Mouse (Mus musculus): Measurements from ENCODE around the gene Gpr108.

Gpr108 gene

GRCm38 (mm10) chr17:57245311-57245929, 2.8 kb downstream of the Gpr108 start:
- no peak for DNase-seq (ENCODE audit: low read depth, low spot score)

GRCm38 (mm10) chr17:57243650-57244370, 4.4 kb downstream of the Gpr108 start:
- DNase-seq (ENCODE audit: low read depth, low spot score), result no peak

GRCm38 (mm10) chr17:57237181-57237580, 11.1 kb downstream of the Gpr108 start:
- no peak for DNase-seq (ENCODE audit: low read depth, low spot score)

GRCm38 (mm10) chr17:57235803-57236202, 12.4 kb downstream of the Gpr108 start:
- no peak for DNase-seq (ENCODE audit: low read depth, low spot score)

GRCm38 (mm10) chr17:57234254-57234928, 13.9 kb downstream of the Gpr108 start:
- DNase-seq (ENCODE audit: low read depth, low spot score), result no peak

- no peak for DNase-seq (ENCODE audit: low read depth, low spot score)
These were observed 15.2 kb downstream of the Gpr108 start for GRCm38 (mm10) chr17:57233038-57233437.

GRCm38 (mm10) chr17:57232200-57232599, 16.0 kb downstream of the Gpr108 start:
- DNase-seq (ENCODE audit: low read depth, low spot score), result no peak

- peak; percentile 81 for DNase-seq (ENCODE audit: low read depth, low spot score)
These were observed 16.9 kb downstream of the Gpr108 start for GRCm38 (mm10) chr17:57231321-57231771.

GRCm38 (mm10) chr17:57230728-57231125, 17.5 kb downstream of the Gpr108 start:
- peak; percentile 53 for DNase-seq (ENCODE audit: low read depth, low spot score)

- DNase-seq (ENCODE audit: low read depth, low spot score), result no peak
These were observed 18.2 kb downstream of the Gpr108 start for GRCm38 (mm10) chr17:57229851-57230727.

GRCm38 (mm10) chr17:57228873-57229272, 19.4 kb downstream of the Gpr108 start:
- DNase-seq (ENCODE audit: low read depth, low spot score), result no peak

GRCm38 (mm10) chr17:57228014-57228413, 20.2 kb downstream of the Gpr108 start, which contains the start of gene C3:
C3 (minus strand) TSS chr17:57228136.
- peak; percentile 37 for DNase-seq (ENCODE audit: low read depth, low spot score)

GRCm38 (mm10) chr17:57227468-57227867, 20.8 kb downstream of the Gpr108 start:
- DNase-seq (ENCODE audit: low read depth, low spot score), result no peak

GRCm38 (mm10) chr17:57223313-57223712, 24.9 kb downstream of the Gpr108 start:
- no peak for DNase-seq (ENCODE audit: low read depth, low spot score)

GRCm38 (mm10) chr17:57221911-57222310, 26.3 kb downstream of the Gpr108 start:
- DNase-seq (ENCODE audit: low read depth, low spot score), result no peak

- peak; percentile 68 for DNase-seq (ENCODE audit: low read depth, low spot score)
These were observed 28.4 kb downstream of the Gpr108 start for GRCm38 (mm10) chr17:57219884-57220207.

- DNase-seq (ENCODE audit: low read depth, low spot score), result peak; percentile 73
These were observed 28.9 kb downstream of the Gpr108 start for GRCm38 (mm10) chr17:57219167-57219883.

- no peak for DNase-seq (ENCODE audit: low read depth, low spot score)
These were observed 29.8 kb downstream of the Gpr108 start for GRCm38 (mm10) chr17:57218335-57218900.

GRCm38 (mm10) chr17:57214676-57215387, 33.4 kb downstream of the Gpr108 start:
- no peak for DNase-seq (ENCODE audit: low read depth, low spot score)

GRCm38 (mm10) chr17:57211501-57211900, 36.7 kb downstream of the Gpr108 start:
- no peak for DNase-seq (ENCODE audit: low read depth, low spot score)

Data from 3T3-L1 (cell line).